Mouse (Mus musculus): Measurements from ENCODE around the gene Oip5.
"Not testable (repeated sequence)": the region's sequence is repeated elsewhere in the genome, so short reads cannot be mapped to it uniquely, and the experiment has no call there.

The Oip5 gene

DNA sequence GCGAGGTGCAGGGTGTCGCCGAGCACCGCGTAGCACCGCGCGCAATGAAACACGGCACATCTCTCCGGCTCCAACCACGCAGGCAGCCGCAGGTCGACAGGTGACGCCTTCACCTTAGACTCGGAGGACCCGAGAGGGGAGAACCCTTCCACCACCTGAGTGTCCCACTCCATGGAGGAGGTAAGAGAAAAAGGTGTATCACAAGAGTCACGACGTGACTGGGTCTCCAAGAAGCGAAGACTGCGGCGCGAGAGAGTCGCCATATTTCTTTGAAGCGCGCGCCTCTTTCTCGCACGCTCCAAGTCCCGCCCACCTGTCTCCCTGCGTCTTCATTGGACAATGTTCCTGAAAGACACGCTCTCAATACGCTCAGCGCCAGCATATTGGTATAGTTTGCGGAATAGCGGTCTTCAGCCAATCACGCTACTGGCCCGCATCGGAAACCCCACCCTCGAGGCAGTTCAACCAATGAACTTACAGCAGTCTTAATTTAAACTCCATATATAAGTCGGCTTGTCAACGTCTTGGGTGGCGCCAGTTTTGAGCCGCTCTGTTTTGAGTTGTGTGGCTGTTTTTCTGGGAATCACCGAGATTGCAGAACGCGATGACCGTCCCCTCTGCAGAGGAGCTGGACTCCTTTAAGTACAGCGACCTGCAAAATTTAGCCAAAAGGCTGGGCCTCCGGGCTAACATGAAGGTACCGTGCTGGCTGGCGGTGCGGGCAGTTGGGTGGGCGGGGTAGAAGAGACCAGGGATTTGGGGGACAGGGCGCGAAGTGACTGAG, at the start of gene Oip5, which contains the start of gene Nusap1:
Gene Oip5 (minus strand): TSS at position 271 of the 784 bp plus-strand sequence.
Gene Nusap1 (plus strand): TSS at position 100 of the 784 bp plus-strand sequence.
- DNase-seq, result peak; percentile 99

DNA sequence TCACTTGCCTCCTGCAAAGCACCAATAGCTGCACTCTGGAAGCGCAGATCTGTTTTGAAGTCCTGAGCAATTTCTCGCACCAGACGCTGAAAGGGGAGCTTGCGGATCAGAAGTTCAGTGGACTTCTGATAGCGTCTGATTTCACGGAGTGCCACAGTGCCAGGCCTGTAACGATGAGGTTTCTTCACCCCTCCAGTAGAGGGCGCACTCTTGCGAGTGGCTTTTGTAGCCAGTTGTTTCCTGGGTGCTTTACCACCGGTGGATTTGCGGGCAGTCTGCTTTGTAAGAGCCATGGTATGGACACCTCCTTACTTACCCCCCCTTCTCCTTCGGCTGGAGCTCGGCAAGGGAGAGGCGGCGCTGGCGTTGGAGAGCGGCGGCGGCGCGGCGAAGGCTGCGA, 47.5 kb upstream of the Oip5 start:
- DNase-seq, result not testable (repeated sequence)

DNA sequence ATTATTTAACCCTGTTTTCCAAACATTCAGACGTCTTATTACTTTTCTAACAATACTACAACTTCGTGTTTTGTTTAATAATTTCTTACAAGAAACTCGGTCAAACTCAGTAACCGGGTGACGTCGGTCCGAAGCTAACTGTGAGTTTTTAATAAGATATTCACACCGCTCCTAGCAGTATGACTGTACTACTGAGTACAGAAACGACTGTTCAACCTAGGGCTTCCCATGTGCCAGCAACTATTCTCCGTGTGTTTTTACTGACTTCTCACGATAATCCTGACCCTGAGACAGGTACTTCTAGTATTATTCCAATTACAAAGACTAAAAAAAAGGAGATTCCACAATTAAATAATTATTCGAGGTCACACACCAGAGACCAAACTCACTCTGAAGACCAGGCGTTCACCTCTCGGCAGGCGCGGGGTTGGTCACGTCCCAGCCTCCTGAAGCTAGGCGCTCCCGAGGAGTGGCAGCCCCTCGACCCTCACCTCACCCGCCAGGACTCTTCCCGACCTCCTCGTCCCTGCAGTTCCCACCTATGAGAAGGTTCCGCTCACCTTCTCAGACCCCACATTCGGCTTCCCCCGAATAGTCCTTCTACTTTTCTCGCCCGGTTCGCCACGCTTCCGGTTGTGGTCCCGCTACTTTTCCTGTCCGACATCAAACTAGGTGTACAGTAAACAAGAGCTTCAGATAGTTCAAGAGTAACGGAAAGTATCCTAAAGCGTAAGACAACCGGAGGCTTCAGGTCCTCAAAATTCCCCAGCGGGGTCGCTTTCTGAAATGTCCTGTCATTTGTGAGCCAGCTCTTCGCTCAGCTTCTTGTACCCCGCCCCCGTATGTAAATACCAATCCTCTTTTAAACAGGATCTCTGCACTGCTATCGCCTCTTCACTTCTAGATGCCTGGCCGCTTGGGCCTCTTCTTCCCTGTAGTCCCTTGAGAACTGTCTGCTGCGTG, 44.2 kb upstream of the Oip5 start, which contains the start of gene Ndufaf1:
Gene Ndufaf1 (minus strand): TSS at position 608 of the 963 bp plus-strand sequence.
- DNase-seq, result peak; percentile 88

DNA sequence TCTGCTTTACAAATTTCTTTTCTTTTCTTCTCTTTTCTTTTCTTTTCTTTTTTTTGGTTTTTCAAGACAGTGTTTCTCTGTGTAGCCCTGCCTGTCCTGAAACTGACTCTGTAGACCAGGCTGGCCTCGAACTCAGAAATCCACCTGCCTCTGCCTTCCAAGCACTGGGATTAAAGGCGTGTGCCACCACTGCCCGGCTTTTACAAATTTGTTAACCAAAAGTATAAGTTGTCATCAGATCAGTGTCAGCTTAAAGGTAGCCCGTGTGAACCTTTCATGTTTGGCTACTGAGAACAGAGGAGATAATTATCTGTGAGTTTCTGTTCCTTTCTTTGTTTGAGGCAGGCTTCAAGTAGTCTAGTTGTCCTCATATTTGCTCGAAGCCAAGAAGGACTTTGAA, 26.0 kb upstream of the Oip5 start:
- DNase-seq, result no peak

DNA sequence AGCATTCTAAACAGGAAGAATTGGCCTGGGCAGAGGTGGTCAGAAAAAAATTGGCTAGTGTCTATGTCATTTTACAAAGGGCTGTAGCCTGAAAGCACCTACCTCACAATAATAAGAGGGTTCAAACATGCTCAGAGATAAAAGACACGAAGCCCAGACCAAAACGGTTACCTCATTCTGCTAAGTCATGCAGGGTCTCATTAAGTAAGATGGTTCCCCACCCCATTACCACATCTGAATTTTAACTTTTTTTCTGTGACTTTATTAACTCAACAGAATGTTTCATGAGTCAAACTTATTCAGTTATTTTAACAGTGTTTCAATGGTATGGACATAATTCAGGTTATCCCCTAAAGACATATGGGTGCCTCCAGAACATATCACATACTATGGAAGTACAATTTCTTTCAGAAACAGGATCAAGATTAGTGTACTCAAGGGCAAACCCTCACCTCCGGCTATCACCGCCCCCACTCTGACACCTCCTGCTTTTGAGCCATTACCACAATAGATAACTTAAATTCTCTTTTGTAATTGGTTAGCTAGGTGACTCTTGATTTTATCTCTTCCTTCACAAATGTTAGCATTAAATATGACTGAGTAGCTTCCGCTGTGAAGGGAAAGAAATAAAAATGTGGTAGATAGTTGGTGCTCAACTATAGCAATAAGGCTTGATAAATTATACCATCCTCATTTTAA, 23.1 kb upstream of the Oip5 start:
- DNase-seq, result no peak

DNA sequence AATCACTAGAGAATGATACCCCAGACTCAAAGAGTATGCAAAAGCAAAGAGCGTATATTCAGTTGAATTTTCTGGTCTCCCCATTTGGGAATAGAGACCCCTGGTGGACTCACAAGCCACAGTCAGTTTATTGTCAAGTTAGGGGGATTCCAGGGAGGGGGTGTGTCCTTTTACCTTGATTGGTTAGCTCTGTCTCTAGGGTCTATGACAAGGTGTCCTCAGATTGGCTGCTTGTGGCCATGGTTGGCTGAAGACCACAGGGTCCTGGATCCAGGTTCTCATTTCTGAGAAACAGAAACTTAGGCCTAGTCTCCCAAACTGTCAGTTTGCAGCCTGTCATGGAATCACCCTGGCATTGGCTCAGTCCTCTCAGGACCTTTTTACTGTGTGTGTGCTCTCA, 18.5 kb upstream of the Oip5 start:
- DNase-seq, result peak; percentile 37

DNA sequence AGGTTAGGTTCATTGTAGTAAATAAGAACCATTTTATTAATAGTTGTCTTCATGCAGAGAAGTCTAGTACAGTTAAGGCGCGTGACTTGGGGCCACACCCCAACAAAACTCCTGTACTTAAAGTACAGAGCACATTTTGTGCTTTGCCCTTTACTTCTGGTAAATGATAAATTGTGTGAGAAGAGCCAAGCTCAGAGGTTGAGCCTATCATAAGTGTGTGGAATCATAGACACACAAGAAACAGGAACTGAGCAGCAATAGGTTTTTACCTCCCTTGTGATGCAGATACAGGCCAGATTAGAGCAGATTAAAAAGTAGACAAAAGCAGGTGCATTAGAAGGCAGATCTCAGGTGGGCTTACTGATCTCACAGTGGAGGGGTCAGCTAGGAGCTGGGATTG, 3.0 kb upstream of the Oip5 start:
- no peak for DNase-seq

DNA sequence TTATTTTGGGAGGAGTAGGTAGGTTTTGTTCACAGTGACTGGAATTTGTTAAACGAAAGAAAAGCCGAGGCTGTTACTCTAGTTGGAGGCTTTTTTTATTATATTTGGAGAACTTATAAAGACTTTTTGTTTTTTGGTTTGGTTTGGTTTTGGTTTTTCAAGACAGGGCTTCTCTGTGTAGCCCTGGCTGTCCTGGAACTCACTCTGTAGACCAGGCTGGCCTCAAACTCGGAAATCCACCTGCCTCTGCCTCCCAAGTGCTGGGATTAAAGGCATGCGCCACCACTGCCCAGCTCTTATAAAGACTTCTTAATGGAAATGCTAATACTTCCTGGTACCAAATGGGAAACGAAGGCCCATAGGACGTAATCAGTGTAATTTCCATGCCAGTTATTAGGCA, 733 bp upstream of the Oip5 start:
- not testable (repeated sequence) for DNase-seq

DNA sequence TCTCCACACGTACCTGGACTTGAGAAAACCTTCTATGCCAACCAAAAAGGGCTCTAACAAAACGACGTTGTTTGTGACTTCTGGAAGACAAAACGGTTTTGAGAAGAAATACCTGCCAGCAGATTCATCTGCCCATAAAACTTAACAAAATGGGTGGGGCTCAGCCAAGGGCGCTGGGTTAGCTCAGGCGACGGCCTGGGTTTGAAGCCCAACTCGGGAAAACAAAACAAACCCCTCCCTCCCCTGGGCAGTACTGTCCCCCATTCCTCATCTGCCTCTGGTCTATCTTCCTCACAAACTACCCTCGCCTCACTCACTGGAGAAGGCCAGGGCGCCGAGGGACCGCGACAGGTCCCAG, 449 bp downstream of the Oip5 start:
- DNase-seq, result no peak

DNA sequence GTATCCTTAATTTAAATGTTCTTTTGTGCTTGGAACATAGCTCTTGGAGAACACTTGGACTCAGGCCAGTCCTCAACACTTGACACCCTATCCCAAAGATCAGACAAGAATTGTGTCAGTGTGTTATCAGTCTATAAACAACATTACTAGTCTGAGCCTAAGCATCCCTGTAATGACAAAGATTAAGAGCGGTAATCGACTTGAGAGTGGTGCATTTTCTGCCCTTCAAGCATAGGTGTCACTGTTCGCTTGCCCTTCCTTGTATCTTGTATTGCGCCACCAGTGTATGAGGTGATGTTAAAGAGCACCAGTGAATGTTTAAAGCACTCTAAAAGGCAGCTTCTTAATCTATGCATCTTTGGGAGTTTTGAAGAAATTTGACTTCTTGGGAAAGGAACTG, 11.2 kb downstream of the Oip5 start:
- no peak for DNase-seq

DNA sequence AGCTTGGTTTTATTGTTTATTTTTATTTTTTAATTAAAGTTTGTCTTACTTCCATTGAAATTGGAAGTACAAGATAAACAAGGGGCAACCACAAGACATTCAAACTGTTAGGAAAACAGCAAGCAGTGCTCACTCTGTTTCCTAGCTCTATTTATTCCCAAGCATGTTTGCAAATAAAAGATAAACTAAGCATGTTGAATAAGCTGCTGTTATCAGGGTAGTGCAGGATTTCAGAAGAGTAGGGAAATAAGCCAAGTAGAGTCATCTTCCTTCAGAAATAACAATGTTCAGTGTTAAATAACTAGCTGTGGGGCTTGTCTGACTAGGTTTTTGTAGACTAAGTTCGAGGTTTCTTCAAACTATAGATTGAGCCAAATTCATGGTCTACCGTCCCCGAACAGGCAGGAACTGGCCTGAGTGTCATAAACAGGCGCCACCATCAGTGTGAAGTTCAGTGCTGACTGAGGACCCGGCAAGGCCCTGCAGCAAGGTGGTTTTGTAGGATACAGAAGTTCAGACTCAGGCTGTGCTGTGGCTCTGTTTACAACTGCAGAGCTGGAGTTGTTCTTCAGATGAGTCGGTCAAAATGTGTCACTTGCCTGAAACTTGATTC, 12.8 kb downstream of the Oip5 start:
- DNase-seq, result no peak

DNA sequence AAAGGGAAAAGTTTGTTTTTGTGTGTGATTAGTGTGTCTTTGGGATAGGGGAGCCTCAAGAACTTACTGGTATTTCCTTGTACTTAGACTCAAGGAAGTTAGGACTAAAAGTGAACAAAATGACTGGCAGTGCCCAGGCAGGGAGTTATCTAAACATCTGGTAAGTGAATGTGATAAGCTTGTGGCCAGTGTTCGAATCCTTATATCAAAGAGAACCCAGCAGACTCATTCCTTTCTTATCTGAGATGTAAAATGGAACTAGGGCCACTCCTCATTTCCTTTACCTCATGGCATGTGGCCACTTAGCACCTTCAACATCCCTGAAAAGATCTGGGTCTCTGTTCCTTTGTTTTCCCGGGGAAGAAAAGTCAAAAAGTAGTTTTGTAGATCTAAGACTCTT, 14.4 kb downstream of the Oip5 start:
- no peak for DNase-seq

DNA sequence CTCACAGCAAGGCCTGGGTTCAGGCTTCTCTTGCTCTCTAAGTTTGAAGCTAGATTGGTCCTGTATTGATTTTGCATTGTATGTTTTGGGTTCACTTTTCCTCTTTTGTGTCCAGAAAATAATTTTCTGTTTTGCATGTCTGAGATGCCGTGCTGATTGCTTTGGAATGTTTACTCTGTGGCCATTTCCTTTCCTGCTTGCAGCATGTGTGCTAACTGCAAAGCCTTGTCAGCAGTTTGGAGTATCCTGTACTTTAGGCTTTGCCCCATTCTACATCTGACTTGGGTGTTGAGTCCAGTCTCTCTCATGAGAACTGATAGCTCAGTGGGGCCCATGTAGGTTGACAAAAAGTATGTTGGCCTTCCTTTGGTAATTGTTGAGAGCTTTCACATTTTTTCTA, 15.8 kb downstream of the Oip5 start:
- DNase-seq, result no peak

DNA sequence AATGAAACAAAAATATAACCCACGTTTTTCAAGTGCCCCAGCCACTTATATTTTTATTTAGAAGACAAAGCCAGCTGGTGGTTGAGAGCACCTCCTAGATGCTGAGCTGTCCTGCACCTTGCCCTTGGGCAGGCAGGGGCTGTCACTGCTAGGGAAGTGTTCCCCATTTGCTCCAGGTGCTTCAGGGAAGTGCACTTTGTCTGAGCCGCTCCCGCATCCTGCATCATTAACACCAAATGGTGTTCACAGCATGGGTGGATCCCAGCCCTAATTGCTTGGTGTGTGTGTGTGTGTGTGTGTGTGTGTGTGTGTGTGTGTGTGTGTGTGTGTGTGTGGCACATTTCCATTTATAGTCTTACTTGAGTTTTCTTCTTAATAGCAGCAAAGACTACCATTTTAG, 16.7 kb downstream of the Oip5 start:
- not testable (repeated sequence) for DNase-seq

DNA sequence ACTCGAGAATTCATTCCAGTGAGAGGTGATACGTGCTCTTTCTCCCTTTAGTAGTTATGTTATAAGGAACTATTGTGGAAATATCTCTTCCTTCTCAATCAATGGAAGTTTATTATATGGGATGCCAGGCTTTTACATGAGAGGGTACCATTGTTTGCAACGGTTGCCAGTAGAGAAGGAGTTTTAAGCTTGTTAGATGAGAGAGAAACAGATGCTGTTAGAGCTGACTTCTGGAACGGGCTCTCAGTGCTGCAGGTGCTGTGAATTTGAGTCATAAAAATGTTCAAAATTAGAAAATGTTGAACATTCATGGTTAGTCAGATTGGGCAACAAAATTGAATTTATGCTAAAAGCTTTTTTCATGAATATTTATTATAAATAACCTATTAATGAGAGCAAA, 17.2 kb downstream of the Oip5 start:
- no peak for DNase-seq

DNA sequence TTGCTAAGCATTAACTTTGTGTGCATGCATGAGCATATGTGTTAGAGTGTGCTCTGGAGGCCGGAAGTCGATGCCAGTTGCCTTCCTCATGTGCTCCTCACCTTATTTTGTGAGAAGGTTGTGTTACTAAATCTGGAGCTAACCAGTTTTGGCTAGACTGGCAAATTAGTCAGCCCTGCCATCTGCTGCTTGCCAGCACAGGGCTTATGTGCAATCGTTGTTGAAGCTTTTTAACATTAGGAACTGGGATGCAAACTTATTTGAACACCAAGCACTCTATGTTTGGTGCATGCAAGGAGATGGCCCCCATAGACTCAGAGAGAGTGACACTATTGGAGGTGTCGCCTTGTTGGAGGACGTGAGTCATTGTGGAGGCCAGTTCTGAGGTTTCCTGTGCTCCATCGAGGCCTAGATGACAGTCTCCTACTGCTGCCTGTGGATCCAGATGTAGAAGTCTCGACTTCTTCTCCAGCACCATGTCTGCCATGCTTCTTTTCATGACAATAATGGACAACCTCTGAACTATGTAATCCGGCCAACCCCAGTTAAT, 21.4 kb downstream of the Oip5 start:
- DNase-seq, result no peak

DNA sequence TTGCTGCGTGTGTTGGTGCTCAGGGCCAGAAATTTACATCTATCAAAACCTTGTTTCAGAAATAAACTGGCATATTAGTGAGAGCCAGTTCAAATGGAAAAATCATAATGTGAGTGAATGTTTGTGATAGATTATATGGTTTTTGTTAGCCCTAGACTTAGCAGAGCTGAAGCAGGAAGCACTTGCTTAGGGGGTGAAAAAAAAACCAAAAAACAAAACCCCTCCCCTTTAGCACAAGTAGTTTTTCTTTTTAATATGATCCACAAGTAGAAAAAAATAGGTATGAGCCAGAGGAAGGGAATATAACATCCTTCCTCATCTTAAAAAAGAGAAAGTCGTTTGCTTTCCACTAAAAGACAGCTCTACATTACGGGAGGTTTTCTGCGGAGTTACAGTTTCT, 23.0 kb downstream of the Oip5 start:
- no peak for DNase-seq

DNA sequence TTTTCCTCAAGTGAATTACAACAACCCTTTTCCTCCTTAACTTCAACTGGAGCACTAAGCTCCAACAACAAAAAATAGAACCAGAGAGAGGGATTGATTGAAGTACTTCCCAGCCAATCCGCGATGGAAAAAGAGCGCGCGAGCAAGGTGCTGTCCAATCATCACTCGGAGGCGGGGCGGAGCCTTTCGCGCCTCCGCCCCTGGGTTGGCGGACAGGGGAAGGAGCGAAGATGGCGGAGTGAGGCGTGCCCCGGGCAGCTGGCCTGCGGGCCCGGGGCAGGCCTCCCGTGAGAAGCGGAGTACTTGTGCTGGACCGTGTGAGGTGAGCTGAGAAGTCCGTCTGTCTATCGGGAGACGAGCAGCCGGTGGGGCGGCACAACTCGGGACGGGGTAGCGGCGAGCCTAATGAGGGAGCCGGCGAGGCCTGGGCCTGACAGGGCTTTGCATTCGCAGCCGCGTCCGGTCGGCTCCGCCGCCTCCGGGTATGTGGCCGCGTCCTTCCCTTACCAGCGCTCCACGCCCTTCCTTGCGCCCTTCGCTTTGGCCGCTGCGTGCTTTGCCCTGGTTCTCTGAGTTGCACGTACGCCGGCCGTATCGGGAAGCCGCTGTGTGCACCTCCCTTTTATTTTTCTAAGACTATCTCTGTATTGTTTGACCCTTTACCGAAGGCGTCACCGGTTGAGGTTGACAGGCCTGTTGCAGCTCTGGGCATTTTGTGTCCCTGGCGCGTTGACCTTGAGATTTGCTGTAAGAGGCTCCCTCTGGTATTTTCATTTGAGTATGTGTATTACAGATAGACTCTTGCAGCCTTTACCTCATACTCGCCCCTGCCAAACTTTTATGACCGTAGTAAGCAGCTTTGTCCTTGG, 23.9 kb downstream of the Oip5 start:
- DNase-seq, result peak; percentile 98

DNA sequence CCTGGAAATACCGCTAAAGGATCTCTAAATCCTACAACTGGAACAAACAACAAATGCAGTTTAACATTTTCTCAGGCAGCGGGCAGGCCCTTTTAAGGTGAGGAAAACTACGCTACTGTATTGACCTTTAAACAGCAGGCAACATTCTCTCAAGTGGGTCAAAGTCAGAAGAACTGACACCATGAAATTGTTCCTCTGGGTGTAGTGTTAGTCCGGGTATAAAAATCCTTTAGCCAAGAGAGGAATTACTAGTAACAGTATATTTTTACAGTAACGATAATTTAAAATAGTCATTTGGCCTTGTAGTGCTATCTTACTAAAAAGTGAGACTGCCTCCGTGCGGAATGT, 24.5 kb downstream of the Oip5 start:
- DNase-seq, result no peak

DNA sequence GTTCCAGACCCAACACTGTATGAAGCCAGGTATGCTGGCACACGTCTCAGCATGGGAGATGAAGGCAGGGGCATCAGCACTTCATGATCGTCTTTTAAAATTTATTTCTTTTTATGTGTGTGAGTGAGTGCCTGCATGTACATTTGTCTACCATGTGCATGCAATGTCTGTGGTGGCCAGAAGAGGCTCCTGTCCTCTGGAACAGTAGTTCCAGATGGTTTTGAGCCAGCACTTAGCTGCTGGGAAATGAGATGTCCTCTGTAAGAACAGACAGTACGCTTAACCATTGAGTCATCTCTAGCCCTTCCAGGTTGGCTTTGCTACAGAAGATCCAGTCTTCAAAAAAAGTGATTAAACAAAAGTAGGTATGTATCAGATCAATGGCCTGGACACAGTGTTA, 27.0 kb downstream of the Oip5 start:
- peak; percentile 23 for DNase-seq

DNA sequence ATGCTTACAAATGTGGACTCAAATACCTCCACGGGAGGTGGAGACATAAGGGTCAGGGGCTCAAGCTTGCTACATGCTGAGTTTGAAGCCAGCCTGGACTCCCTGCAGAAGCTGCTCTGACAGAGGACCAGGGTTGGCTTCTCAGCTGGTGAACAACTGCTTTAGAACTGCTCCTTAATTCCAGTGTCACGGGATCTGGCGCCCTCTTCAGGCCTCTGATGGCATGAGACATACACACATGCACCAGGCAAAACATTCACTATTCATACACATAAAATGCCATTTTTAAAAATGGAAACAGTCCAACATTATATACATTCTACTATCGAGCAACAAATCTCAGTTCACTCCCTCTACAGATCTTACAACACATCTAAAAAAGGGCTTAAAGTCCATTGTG, 30.9 kb downstream of the Oip5 start:
- peak; percentile 75 for DNase-seq

DNA sequence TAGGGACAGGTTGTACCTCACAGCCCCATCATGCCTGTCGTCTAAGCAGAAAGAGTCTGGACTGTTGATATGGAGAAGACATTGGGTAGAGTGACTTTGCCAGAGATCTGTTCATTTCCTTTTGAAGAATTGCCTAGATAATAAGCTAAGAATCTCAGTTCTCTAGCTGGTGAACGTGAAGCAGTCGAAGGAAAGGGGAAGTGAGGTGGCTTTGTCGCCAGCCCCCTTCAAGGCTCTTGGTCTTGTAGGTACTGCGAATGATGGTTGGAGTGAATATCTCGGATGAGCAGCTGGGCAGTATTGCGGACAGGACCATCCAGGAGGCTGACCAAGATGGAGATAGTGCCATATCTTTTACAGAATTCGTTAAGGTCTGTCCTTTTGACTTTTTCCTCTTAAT, 34.0 kb downstream of the Oip5 start:
- no peak for DNase-seq

Measured in retina, postnatal 1 day (tissue).